Mouse (Mus musculus): ENCODE data around the gene Zscan4b. TPM values are rescaled to one million over a fixed set of nuclear protein-coding genes. Genes with fewer than 3 reads are reported as not detected.
"Not testable (repeated sequence)": the region's sequence is repeated elsewhere in the genome, so short reads cannot be mapped to it uniquely, and the experiment has no call there.

The Zscan4b gene
- not detected for total RNA-seq (2021)

- DNase-seq (ENCODE audit: extremely low spot score in 1 of 2, low spot score in 1 of 2): not testable (repeated sequence)
Observed at GRCm38 (mm10) chr7:10904950-10905349, at the start of gene Zscan4b. Gene Zscan4b, minus strand, starts transcription at chr7:10905050.

Other genes starting within 250 kb of the Zscan4b start
- not detected for gene Nlrp4b, start 217.3 kb downstream of the Zscan4b start, total RNA-seq (2021)
- gene Vmn1r71, start 150.7 kb downstream of the Zscan4b start, total RNA-seq (2021): not detected
- not detected for gene Zscan4c, start 100.7 kb upstream of the Zscan4b start, total RNA-seq (2021)
- not detected for gene Zscan4-ps1, start 164.6 kb upstream of the Zscan4b start, total RNA-seq (2021)